Mouse (Mus musculus) spleen, postnatal 10 days (tissue): ENCODE data around the gene Rhpn2.
A peak's percentile ranks its signal among the peaks of the same experiment; 100 is the strongest.
"Not testable (repeated sequence)": the region's sequence is repeated elsewhere in the genome, so short reads cannot be mapped to it uniquely, and the experiment has no call there.

Experiments used
- DNase-seq, 2 experiments: peaks; one replicate each; pipeline ENCODE4 v3.0.0; 2021 to 2022; ENCODE audit warnings: low spot score in 2 of 2

Rhpn2 gene

GRCm38 (mm10) chr7:35333692-35334526 is at the start of gene Rhpn2:
Gene Rhpn2, plus strand, starts transcription at chr7:35334170.
- peak; percentile 92 to 99 for DNase-seq

DNA sequence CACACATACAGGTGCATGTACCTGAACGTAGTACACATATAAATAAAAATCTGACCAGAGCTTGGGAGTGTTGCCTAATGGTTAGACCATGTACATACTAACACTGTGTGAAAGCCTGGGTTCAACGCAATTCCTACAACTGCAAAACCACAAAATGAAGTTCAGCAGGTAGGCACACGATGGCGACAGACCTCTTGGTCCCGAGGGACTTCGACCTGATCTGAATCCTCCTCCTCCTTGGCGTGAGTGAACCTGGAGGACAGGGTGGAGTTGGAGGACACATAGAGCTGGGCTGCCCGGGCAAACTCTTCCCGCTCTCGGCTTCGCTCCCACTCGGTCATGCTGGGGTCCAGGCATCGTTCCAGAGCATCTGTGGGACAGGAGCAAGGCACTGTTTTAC is 40.5 kb upstream of the Rhpn2 start:
- DNase-seq = no peak

DNA sequence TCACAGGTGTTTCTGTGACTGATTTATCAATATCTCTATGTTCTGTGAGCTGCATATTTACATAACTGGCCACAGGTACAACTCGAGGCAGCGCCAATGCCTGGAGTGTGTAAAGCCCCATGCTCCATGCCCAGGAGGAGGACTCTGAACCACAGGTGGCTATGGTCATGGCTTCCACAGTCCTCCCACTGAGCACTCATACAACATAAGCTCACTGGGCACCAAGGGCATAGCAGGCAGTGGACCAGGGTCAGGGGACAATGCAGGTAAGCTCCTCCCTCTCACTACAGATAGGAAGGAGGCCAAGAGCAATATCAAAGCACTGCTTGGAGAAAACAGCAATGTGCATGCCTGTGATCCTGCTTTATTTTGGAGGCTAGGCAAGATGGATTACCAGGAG is 38.3 kb upstream of the Rhpn2 start:
- no peak for DNase-seq

GRCm38 (mm10) chr7:35297886-35298285 is 36.1 kb upstream of the Rhpn2 start:
- no peak for DNase-seq

DNA sequence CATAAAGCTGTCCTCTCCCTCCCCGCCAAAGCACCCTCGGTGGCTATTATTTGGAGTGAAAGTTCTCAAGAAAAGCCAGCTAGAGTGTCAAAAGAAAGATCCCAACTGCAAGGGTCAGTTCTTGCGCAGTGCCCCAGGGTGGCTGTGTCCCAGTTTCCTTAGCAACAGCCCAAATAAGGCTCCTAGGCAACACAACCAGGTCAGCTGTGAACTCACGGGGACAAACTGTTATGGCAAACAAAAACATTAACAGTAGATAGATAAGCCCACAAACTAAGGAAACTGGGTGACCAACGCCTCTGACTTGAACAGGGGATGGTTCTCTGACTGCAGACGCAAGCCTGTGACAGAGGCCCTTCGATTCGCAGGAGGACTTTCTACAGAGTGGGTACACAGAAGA is 34.3 kb upstream of the Rhpn2 start:
- no peak for DNase-seq

- no peak for DNase-seq
These were observed 33.2 kb upstream of the Rhpn2 start for GRCm38 (mm10) chr7:35300792-35301191.

DNA sequence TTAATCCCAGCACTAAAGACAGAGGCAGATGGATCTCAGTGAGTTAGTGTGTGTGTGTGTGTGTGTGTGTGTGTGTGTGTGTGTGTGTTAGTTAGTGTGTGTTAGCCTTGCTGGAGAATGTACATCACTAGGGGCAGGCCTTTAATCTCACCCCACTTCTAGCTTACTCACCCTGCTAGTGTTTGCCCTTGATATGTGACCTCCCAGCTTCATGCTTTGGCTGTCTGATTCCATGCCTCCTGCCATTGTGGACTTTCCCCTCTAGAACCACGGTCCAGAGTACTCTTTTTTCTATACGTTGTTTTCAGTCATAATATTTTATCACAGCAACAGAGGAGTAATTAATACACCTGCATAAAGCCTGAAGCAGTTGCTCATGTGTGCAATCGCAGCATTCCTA is 22.8 kb upstream of the Rhpn2 start:
- DNase-seq = no peak

GRCm38 (mm10) chr7:35314156-35314555 is 19.8 kb upstream of the Rhpn2 start:
- DNase-seq = no peak

DNA sequence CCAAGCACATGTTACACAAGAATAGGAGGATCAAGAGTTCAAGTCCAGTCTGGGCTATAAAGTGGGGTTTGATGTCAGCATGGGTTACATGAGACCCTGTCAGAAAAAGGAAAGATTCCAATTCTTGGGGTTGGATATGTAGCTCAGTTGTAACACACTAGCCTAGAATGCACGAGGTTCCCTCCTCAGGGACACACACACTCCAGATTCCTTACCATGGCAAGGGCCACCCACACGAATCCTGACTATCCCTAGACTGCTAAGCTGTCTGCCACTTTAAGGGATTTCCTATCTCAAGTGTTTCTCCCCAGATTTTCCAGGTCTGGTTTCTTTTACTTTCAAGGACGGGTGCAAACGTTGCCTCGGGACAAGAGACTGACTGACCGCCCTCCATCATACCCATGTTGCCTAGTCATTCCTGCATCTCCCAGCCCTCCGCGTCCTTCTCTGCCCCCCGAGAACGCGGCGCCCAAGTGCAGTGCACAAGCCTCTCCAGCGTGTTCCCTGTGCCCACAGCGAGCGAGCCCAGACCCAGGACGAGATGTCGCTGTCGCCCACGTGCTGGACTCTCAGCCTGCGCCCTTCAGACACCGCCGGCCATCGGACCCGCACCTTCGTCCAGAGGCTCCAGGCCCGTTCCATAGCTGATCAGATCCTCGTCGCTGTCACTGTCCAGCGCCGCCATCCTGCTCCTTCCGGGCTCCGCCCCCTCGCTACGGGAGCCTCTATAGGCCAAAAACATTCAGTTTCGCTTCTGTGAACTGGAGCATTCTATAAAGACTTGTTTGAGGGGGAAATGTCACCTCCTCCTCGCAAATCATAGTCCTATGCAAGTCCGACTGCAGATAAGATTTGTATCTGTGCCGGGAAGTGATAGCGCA is 16.0 kb upstream of the Rhpn2 start, which contains the start of gene Gpatch1:
Gpatch1 (minus strand) TSS at position 712 of the 881 bp plus-strand sequence.
- DNase-seq = peak; percentile 95

DNA sequence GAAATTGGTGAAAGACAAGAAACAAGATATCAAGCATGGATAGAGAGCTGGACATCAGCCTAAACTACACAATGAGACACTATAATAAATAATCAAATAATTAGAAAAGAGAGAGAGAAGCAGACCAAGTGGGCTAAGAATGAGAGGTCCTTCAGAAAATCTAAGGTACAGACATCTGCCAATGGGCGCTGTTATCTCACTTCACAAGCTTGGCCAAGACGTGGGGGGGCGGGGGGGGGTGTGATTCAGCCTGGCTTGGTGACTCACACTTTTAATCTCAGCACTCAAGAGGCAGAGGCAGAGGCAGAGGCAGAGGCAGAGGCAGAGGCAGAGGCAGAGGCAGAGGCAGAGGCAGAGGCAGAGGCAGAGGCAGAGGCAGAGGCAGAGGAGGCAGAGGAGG is 14.7 kb upstream of the Rhpn2 start:
- DNase-seq = not testable (repeated sequence)

DNA sequence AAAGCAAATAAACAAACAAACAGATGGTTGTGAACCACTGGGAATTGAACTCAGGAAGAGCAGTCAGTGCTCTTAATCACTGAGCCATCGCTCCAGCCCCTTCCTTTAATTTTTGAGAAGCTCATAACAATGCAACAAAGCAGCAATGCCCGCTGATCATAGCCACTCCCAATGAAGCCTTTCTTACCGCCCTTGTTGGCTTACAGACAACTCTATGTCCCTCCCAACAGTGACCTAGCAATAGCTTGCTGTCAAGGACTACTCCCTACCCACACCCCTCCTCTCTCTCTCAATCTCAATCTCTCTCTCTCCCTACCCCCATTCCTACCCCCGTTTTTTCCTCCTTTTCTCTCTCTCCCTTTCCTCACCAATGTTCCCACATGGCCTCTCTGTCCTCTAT is 14.2 kb upstream of the Rhpn2 start:
- no peak for DNase-seq

- no peak for DNase-seq
These were observed 11.8 kb upstream of the Rhpn2 start for GRCm38 (mm10) chr7:35322161-35322560.

- no peak for DNase-seq
These were observed 11.1 kb upstream of the Rhpn2 start for GRCm38 (mm10) chr7:35322732-35323420.

DNA sequence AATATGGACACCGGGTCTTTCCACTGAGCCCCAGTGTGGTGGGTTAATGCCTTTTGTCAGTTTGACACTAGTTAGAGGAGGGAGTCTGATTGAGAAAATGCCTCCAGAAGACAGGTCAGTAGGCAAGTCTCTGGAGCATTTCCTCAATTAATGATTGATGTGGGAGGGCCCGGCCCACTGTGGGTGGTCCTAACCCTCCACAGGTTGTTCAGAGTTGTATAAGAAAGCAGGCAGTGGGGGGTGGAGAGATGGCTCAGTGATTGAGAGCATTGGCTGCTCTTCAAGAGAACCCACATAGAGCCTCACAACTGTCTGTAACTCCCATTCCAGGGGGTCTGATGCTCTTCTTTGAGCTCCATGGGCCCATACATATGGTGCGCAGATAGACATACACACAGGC is 2.4 kb upstream of the Rhpn2 start:
- no peak for DNase-seq

DNA sequence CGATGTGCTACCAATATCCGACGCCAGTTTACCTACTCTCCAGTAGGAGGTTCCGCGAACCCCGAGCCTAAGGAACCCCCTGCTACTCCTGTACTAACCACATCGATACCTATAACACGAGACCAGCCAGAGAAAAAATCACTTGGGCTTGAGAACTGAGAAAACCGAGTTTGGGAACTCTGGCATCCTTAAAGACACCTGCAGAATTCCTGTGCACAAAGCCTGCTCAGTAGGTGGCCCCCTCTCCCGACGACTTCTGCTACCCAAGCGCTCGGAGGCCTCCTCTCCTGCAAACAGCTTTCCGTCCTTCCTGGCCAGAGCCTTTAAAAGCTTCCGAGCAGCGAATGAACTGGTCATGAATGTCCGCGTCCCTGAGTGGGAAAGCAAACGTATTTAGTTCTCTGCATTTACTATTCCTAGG is 729 bp upstream of the Rhpn2 start:
- DNase-seq = peak in 1 of 2 experiments; percentile 26

GRCm38 (mm10) chr7:35334527-35335452 is 820 bp downstream of the Rhpn2 start:
- DNase-seq = peak; percentile 16 to 23

GRCm38 (mm10) chr7:35340196-35340595 is 6.2 kb downstream of the Rhpn2 start:
- DNase-seq = no peak

- no peak for DNase-seq
These were observed 7.3 kb downstream of the Rhpn2 start for GRCm38 (mm10) chr7:35341282-35341681.

DNA sequence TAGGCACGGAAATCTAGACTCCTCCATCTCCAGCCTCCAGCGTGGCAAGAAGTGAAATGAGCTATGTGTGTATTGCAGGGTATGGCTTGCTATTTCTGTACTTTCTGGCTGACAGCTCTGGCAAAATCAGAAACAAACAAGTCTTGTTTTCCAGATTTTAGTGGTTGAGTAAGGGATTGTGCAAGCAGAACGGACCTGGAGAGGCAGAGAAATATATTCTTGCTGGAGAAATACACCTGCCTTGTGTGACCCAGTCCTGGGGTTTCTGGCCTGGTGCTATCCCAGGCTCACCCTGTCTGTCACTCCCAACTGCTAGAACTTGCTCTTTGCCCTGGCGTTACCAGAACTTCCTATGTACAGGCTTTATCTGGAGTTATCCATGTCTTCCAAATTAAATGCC is 8.5 kb downstream of the Rhpn2 start:
- DNase-seq = no peak

GRCm38 (mm10) chr7:35344785-35345330 is 10.9 kb downstream of the Rhpn2 start:
- DNase-seq = no peak
